Mouse (Mus musculus) testis, postnatal 14 days (tissue): ENCODE measurements around the gene Ugt1a10.
A peak's percentile ranks its signal among the peaks of the same experiment; 100 is the strongest.
"Not testable (repeated sequence)": the region's sequence is repeated elsewhere in the genome, so short reads cannot be mapped to it uniquely, and the experiment has no call there.

Experiments
- DNase-seq: peaks from one replicate; pipeline ENCODE4 v3.0.0; 2021; ENCODE audit warnings: low spot score

The Ugt1a10 gene

GRCm38 (mm10) chr1:88140492-88140891 lies 85.3 kb downstream of the Ugt1a10 start:
- not testable (repeated sequence) for DNase-seq

- peak; percentile 16 for DNase-seq
Observed at GRCm38 (mm10) chr1:88143966-88144675, 88.9 kb downstream of the Ugt1a10 start.

- not testable (repeated sequence) for DNase-seq
Observed at GRCm38 (mm10) chr1:88145278-88145677, 90.1 kb downstream of the Ugt1a10 start.

- DNase-seq: not testable (repeated sequence)
Observed at GRCm38 (mm10) chr1:88150133-88150532, 94.9 kb downstream of the Ugt1a10 start.

DNA sequence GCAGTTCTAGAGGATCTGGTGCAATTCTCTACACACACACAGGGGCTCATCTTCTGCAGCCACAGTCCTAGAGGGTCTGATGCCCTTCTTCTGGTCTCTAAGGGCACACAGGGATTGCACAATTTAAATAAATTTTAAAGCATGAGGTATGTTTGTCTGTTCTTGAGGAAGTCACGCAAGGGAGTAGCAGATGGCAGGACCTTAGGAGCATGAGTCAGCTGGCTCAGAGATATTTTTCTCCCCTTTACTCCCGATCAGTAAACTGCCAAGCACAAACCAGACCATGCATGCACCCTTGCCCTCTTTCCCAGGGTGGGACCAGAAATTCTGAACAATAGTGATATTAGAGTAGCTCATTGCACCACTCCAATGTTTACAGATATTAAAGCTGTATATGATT lies 103.2 kb downstream of the Ugt1a10 start:
- no peak for DNase-seq

- no peak for DNase-seq
Observed at GRCm38 (mm10) chr1:88165711-88166110, 110.5 kb downstream of the Ugt1a10 start, which contains the start of gene Ugt1a5. Ugt1a5 (plus strand) TSS chr1:88166012.

DNA sequence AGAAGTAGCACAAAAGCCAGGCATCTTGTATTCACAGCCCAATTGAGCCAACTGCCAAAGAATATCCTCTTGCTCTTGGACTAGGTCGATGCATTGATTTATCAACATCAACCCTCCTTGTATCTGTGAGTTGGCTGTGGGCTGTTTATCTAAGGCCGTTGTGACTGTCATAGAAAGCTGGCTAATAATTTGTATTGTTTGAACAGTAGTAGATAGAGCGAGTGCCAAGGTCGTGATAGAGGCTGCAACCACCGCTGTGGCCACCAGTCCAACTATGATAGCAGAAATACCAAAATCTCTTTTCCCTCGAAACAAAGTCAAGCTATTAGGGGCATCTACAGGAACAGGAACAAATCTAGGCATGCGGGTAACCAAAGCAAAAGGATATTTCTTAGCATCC lies 117.0 kb downstream of the Ugt1a10 start:
- DNase-seq: not testable (repeated sequence)

DNA sequence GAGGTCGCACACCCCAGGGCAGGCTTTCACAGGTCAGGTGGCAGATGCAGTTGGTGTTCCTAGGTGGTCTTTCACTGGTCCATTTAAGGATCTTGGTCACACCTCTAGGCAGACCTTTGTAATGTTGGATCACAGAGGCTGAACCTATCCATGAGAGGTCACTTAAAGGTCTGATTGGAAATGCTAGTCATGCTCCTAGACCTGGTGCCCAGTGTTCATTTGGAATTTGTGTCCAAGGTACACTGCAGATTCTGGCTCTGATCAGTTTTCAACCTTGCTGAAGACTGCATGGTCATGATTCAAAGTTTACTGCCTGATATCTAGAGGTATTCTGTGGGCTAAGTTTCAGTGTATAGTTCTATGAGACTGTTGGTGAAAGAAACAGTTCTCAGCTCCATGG lies 124.5 kb downstream of the Ugt1a10 start:
- DNase-seq: no peak

- DNase-seq: no peak
Observed at GRCm38 (mm10) chr1:88186325-88186935, 131.2 kb downstream of the Ugt1a10 start.

GRCm38 (mm10) chr1:88192136-88192535 lies 136.9 kb downstream of the Ugt1a10 start:
- DNase-seq: no peak

GRCm38 (mm10) chr1:88195687-88196086 lies 140.5 kb downstream of the Ugt1a10 start:
- no peak for DNase-seq

- no peak for DNase-seq
Observed at GRCm38 (mm10) chr1:88197443-88197842, 142.3 kb downstream of the Ugt1a10 start.

DNA sequence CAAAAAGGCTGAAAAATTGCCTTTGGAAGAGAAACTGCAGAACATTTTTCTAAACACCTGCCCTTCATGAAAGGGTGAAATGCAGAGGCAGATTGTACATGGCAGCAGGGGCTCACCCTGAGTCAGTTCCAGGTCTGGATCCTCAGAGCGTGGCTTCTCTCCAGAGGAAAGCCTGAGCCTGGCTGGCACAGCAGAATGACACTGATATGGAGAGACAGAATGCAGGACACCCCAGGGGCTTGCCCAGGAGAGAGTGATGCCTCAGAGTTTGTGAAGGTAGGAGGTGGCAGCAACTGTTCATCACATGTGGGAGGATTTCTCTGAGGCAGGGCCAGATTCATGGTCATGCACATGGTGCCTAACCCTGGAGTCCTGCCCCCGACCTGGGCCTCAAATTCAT lies 144.8 kb downstream of the Ugt1a10 start:
- DNase-seq: no peak

DNA sequence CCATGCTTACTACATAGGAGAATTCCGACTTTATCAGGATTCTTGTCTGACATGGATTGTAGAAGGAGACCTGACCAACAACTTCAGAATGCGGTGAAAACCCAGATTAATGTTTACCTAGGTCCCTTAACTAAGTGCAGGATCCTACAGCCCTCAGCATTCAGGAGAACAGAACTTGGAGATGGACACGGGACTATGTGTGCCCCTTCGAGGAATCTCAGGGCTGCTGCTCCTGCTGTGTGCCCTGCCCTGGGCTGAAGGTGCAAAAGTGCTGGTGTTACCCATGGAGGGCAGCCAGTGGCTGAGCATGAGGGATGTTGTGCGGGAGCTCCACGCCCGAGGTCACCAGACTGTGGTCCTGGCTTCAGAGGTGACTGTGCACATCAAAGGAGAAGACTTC lies 145.3 kb downstream of the Ugt1a10 start, which contains the start of gene Ugt1a2:
Gene Ugt1a2, plus strand, starts transcription at position 146 of the 400 bp plus-strand sequence.
- DNase-seq: no peak

DNA sequence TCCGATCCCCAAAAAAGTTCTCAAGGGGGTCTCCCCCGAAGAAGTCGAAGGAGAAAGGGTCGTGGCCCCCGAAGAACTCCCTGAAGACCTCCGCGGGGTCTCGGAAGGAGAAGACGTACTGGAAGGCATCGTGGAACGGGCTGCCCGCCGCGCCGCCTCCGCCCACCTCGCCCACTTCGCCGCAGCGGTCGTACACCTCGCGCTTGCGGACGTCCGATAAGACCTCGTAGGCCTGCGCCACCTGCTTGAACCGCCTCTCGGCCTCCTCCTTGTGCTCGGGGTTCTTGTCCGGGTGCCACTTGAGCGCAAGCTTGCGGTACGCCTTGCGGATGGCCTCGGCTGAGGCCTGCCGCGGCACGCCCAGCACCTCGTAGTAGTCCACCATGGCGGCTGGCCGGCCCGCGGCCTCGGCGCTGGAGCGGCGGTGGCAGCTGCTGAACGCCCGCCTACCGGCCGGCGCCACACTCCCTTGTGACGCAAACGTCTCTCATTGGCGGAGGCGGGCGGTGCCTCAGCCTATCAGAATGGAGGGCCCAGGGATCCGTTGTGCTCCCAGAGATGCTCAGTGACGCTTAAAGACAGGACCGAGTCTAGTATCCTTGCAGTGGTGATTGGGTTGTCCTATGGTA lies 150.2 kb downstream of the Ugt1a10 start, which contains the start of gene Dnajb3:
Gene Dnajb3, minus strand, starts transcription at position 489 of the 629 bp plus-strand sequence.
- peak; percentile 92 for DNase-seq

DNA sequence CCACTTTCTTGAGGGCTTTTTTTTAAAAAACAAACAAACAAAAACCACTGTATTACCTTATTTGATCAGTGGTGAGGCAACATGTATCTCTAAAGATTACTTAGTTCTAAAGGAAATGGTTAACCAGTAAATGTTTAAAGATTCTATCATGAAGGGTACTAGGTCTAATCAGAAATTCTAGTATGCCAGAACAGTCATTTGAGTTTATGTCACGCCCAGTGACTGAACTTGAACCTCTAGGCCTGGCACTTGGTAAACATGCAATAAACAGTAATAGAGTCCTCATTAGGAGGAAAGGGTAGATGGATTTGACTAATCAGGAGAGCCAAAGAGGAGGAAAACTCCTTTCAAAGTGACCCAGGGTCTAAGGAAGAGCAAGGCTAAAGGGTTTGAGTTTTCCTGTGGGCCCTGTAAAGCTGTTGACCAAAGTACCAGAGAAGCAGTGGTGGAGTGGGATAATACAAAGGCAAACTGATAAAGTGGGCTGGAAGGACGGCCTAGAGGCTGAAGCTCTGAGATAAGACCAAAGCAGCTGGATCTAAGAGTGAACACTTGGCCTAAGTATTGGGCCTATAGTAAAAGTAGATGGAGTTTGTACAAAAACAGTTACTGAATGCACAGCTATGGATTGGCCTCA lies 151.8 kb downstream of the Ugt1a10 start:
- DNase-seq: no peak

DNA sequence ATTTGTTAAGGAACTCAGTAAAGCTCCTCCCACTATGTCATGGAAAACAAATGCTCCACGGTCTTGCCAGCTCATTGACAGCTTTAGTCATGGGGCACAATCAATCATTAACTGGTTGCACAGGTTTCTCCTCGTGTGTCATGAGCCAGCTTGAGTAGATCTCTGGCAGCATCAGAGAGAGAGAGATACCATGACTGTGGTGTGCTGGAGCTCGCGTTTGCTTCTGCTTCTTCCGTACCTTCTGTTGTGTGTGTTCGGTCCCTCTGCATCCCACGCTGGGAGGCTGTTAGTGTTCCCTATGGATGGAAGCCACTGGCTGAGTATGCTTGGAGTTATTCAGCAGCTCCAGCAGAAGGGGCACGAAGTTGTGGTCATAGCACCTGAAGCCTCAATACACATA lies 156.6 kb downstream of the Ugt1a10 start, which contains the start of gene Ugt1a1:
Gene Ugt1a1, plus strand, starts transcription at position 148 of the 400 bp plus-strand sequence.
- DNase-seq: peak; percentile 8

GRCm38 (mm10) chr1:88212341-88213045 lies 157.3 kb downstream of the Ugt1a10 start:
- DNase-seq: peak; percentile 9

DNA sequence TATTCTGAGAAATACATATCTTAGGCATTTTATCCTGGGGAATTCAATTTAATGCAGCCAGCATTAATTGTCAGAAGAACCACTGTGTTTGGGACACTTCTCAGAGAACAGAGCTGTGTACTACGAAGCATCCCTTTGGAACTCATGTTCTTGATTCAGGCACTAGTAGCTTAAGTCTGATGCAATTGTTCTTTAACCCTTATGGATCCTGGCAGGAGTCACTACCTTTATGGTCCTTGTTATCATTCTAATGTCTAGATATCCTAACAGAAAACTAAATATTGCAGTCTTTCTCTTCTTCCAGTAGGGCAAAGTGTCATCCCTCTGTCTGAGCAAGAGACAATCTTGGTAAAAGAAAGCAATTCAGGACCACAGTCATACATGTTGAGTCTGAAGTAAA lies 157.9 kb downstream of the Ugt1a10 start:
- no peak for DNase-seq

DNA sequence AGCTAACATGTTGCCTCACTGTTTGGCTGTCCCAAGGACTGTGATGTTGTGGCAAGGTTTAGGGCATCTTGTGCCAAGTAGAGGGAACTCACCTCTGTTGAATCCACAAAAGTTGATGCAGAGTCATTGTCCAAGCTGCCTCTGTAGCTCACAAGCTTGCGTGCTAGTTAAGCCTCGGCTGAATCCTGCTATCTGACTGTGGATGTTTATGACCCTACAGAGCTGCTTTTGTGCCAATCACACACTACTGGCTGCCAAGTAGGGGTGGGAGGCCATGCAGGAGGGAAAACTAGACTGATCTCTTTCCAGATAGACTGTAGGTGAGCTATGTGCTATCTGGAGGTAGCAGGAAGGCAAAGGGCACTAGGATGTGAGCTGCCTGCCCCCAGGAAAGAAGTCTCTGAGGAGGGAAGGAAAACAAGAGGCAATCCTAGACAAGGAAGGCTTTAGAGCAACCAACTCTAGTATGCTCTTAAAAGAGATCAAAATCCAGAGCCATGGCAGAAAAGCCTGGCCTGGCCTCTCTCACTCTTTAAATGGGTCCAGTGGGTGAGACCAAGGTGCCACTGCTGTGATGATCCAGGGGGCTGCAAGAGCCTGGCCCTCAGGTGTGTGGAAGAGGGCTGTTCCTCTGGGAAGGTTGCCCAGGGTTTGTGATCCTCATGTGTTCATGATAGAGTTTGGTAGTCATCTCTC lies 158.7 kb downstream of the Ugt1a10 start:
- DNase-seq: peak; percentile 12

GRCm38 (mm10) chr1:88214462-88214952 lies 159.3 kb downstream of the Ugt1a10 start:
- no peak for DNase-seq
